Mouse (Mus musculus): Measurements from ENCODE around the gene Kdm4b.

Kdm4b gene

GRCm38 (mm10) chr17:56340717-56341116 lies 14.9 kb downstream of the Kdm4b start:
- intact Hi-C loops (cut with DNase I): no loop called here

- intact Hi-C loops (cut with DNase I): no loop called here
Observed at GRCm38 (mm10) chr17:56343466-56343865, 17.6 kb downstream of the Kdm4b start.

- intact Hi-C loops (cut with DNase I): no loop called here
Observed at GRCm38 (mm10) chr17:56345364-56345763, 19.5 kb downstream of the Kdm4b start.

- intact Hi-C loops (cut with DNase I): no loop called here
Observed at GRCm38 (mm10) chr17:56348128-56348527, 22.3 kb downstream of the Kdm4b start.

DNA sequence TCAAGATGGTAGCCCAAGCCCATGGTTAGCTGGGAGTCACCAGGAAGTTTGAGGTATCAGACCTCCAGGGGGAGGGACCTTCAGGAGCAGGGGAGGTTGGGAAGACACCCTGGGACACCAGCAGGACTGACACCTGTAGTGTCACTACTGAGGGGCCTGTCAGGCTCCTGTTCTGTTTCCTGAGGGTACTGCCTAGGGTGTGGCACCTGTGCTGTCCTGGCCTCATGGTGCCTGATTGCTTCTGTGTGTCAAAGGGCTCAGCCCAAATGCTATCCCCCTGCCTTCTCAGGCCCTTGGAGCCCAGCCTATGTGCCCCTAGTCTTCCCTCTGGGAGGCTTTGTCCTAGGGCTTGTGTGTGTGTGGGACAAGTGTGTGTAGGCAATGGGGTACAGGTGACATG lies 22.7 kb downstream of the Kdm4b start:
- intact Hi-C loops (cut with DNase I): no loop called here

GRCm38 (mm10) chr17:56350694-56351093 lies 24.8 kb downstream of the Kdm4b start:
- intact Hi-C loops (cut with DNase I): loop anchor here (10.0 kb wide), 1 partner anchor 314 kb away; no protein-coding TSS in a partner anchor

DNA sequence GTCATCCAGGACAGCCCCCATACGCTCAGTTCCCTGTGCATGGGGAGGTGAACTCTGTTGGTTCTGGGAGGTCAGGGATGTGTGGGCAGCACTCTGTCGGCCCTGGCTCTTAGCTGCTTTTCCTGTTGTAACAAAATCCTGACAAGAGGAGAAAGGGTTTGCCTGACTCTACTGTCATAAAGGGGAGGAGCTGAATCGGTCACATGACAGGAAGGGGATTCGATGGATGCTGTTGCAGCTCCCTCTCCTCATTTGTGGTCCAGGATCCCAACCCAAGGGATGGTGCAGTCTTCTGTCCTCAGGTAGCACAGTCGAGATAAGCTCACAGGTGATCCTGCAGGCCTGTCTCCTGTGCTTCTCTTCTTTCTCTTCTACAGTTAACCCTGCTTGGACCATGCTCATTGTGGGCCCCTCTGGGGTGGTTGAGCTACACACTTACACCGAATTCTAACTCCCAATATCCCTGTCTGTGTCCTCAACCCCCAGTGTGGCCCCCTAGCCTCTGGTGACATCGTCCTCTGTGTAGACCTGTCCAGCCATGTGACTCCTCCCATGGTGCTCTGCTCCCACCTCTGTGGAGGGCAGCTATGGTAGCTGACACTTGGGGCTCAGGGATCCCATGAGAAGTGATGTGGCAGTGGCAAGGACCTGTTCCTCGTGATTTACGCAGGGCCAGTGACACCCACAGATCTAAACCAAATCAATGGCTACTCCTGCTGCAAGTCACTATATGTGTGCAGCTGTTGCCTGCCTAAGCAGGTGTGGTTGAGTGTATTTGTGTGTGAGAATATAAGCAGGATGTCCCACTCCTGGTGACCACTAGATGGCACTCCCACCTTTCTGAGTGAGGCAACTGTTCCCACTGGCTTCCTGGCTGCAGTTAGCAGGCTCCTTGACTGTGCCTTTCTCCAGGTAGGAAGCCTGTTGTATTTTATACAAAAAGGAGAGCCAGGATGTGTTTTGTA lies 31.3 kb downstream of the Kdm4b start:
- intact Hi-C loops (cut with DNase I): loop anchor here (1.0 to 10.0 kb wide), 3 partner anchors 125 to 308 kb away; no protein-coding TSS in a partner anchor

DNA sequence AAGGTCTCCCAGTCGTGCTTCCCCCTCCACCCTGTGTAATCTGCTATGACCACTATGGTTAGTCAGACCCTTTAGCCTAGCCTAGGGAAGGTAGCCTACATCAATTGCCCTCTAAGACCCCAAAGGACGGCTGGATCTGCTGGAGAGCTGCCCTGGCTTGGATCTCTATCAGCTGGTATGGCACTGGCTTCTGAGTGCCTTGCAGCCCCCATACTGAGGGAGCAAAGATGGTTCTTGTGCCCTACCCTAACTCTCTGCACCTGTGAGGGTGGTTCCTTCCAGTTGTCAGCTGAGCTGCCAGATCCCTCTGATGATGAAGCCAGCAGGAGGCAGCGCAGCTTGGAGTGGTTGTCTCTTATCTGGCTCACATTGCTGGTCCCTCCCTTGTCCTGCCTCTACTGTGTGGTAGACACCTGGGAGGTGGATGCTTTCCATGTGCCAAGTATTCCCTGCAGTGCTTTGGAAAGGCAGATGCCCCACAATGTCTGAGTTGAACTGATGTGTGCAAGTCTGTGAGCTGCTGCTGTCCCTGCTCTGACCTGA lies 33.4 kb downstream of the Kdm4b start:
- intact Hi-C loops (cut with DNase I): loop anchor here (10.0 kb wide), 1 partner anchor 306 kb away; no protein-coding TSS in a partner anchor

DNA sequence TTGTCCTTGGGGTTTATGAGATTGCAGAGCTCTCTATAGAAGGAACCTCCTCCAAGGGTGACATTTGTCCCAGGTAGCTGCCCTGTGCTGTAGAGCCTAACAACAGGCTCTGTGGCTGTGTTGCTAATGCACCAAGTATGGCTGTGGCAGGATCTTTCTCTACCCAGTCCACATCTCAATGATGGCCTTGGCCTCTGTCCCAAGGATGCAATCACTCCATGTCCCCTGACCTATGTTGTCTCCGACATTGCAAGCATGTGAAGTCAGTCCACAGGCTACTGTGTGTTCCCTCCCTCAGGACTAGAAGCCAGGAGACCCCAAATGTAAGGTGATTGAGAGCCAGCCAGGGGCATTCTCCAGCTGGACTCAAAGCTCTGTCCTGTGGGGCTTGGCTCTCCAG lies 34.0 kb downstream of the Kdm4b start:
- intact Hi-C loops (cut with DNase I): loop anchor here (10.0 kb wide), 1 partner anchor 305 kb away; no protein-coding TSS in a partner anchor

- intact Hi-C loops (cut with DNase I): no loop called here
Observed at GRCm38 (mm10) chr17:56360451-56360850, 34.6 kb downstream of the Kdm4b start.

DNA sequence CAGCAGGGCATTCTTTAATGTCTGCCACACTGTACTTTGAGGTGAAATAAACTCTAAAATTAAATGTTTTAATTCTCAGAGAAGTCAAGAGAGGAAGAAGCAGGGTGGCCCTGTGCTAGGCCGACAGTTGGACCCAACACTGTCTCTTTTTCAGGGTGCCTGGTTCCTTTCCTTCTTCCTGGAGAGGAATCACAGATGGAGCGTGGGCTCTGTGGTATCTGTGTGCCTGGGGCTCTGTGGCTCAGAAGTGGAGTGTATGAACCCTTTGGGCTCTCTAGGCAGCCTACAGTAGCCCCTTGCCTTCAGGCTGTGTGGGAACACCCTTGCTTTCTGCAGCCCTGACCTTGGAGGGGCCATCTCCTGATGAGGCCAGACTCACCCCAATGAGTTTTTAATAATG lies 35.7 kb downstream of the Kdm4b start:
- intact Hi-C loops (cut with DNase I): no loop called here

GRCm38 (mm10) chr17:56365791-56366673 lies 40.2 kb downstream of the Kdm4b start:
- intact Hi-C loops (cut with DNase I): no loop called here

- intact Hi-C loops (cut with DNase I): no loop called here
Observed at GRCm38 (mm10) chr17:56368291-56368790, 42.5 kb downstream of the Kdm4b start.

DNA sequence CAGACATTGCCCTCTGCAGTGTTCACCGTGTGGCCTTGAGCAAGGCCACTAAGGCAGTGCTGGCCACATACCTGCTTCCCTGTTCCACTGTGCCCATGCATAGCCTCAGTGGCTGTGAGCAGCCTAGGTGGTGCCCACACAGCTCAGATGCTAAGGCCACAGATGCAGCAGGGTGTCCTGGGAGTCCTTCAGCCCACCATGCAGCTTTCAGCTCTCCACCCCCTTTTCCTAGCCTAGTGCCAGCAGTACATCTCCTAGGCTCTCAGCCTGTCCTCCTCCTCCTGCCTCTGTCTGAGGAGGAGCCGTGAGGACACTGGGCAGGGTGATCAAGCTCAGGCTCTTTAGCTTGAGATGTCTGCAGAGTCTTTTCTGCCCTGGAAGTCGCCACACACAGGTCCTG lies 44.2 kb downstream of the Kdm4b start:
- intact Hi-C loops (cut with DNase I): loop anchor here (5.0 kb wide), 1 partner anchor 172 kb away; no protein-coding TSS in a partner anchor

- intact Hi-C loops (cut with DNase I): loop anchor here (5.0 kb wide), 1 partner anchor 171 kb away; no protein-coding TSS in a partner anchor
Observed at GRCm38 (mm10) chr17:56371029-56371660, 45.3 kb downstream of the Kdm4b start.

GRCm38 (mm10) chr17:56372109-56372508 lies 46.2 kb downstream of the Kdm4b start:
- intact Hi-C loops (cut with DNase I): loop anchor here (5.0 kb wide), 1 partner anchor 170 kb away; no protein-coding TSS in a partner anchor

DNA sequence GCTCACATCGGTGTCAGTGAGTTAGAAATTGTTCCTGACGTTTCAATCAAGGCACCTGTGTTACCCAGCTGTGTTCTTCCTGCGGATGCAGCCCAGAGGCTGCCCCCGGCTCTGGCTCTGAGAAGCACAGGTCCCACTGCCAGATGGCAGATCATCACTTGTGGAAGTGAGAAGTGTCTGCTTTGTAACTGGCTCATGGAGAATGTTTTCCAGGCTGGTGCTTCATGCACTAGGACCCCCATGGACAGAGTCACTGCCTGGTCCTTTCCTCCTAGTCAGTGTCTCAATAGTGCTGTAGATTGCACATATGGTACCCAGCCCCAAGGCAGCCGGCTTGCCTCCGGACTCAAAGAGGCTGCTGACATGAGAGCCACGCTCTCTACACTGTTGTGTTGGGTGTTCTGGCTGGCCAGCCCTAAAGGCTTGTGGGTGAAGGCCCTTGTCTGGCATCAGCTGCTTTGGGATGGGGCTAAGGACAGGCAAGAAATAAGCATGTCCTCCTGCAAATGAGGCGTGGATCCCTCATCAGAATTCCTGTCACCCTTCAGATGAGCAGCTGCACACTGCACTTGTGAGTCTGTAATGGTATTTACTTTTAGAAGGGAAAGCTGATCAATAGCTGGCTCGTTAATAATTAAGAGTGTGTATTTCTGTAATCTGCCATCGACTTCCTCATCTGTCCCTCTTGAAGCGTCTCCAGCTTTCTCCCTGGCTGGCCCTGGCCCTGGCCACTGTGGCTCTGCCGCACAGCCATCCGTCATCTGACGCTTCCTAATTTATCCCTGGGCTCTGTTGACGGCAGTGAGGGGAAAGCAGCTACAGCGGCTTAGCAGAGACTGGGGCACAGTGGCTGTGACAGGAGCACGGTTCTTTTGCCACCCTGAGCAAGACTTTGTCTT lies 47.5 kb downstream of the Kdm4b start:
- intact Hi-C loops (cut with DNase I): loop anchor here (5.0 kb wide), 1 partner anchor 169 kb away; no protein-coding TSS in a partner anchor

- intact Hi-C loops (cut with DNase I): loop anchor here (5.0 kb wide), 1 partner anchor 167 kb away; no protein-coding TSS in a partner anchor
Observed at GRCm38 (mm10) chr17:56374851-56375250, 49.0 kb downstream of the Kdm4b start.

DNA sequence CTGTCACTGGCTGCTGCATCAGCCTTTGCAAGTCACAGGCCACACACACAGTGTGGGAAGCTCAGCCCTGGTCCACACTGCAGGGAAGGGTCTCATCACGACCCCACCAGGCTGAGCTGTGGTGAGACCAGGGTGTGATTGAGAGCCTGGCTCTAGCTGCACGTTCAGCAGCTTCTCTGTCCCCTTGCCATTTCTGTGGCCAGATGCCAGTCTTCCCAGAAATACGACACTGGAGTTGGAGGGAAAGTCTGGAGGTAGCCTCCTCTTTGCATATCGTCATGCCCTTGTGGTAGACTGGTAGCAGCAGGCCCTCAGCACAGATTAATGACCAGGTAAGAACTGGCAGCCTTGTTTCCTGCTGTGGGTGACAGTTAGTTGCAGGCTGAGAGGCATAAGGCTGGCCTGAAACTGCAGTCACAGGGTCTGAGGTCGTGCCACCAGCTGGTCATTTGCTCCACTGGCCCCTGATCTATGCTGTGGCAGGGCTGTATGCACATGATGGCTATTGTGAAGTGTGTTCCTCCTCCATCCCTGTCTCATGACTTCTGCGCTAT lies 53.5 kb downstream of the Kdm4b start:
- intact Hi-C loops (cut with DNase I): no loop called here
